Mouse (Mus musculus) midbrain, embryonic 14.5 days (tissue): Measurements from ENCODE around the gene Mgat2. TPM values are rescaled to one million over a fixed set of nuclear protein-coding genes. Genes with fewer than 3 reads are reported as not detected.
"Not testable (repeated sequence)": the region's sequence is repeated elsewhere in the genome, so short reads cannot be mapped to it uniquely, and the experiment has no call there.

Experiments
- ATAC-seq: fragments of 200-750 bp; cut with Nextera tagmentation; 2 replicates; pipeline ENCODE4 v1.8.0; 2017; ENCODE audit warnings: moderate number of reproducible peaks, moderate library complexity; ENCODE audit not compliant: low FRiP score, low TSS enrichment
- DNase-seq: peaks from one replicate; pipeline ENCODE4 v3.0.0-alpha.2; 2015
- H3K27ac ChIP-seq: fragments of 300-500 bp; sonication (generic); replicated peaks from 2 replicates; pipeline ENCODE4 v1.5.1; 2014; ENCODE audit warnings: mild to moderate bottlenecking, low read depth, low read length, moderate library complexity
- H3K27me3 ChIP-seq: fragments of 300-500 bp; sonication (generic); 2 replicates; pipeline ENCODE4 v1.6.1; 2014; ENCODE audit warnings: low read length, control low read depth, mixed read lengths; ENCODE audit not compliant: control insufficient read depth, insufficient read depth
- H3K36me3 ChIP-seq: fragments of 300-500 bp; sonication (generic); 2 replicates; pipeline ENCODE4 v1.6.1; 2014; ENCODE audit warnings: low read length, control low read depth; ENCODE audit not compliant: control insufficient read depth, insufficient read depth
- H3K4me1 ChIP-seq: fragments of 300-500 bp; sonication (generic); 2 replicates; pipeline ENCODE4 v1.6.1; 2014; ENCODE audit warnings: mild to moderate bottlenecking, antibody characterized with exemption, low read length, control low read depth; ENCODE audit not compliant: control insufficient read depth, insufficient read depth
- H3K4me2 ChIP-seq: fragments of 300-500 bp; sonication (generic); 2 replicates; pipeline ENCODE4 v1.6.1; 2014; ENCODE audit warnings: mild to moderate bottlenecking, low read length, moderate library complexity
- H3K4me3 ChIP-seq: fragments of 300-500 bp; sonication (generic); replicated peaks from 2 replicates; pipeline ENCODE4 v1.5.1; 2014; ENCODE audit warnings: low read depth, low read length
- H3K9ac ChIP-seq: fragments of 300-500 bp; sonication (generic); replicated peaks from 2 replicates; pipeline ENCODE4 v1.6.1; 2014; ENCODE audit warnings: mild to moderate bottlenecking, low read length, moderate library complexity
- H3K9me3 ChIP-seq: fragments of 300-500 bp; sonication (generic); 2 replicates; pipeline ENCODE4 v1.6.1; 2016; ENCODE audit warnings: low read length, control low read depth, mixed read lengths; ENCODE audit not compliant: control insufficient read depth
- WGBS: fragments of 180-500 bp; shearing (Covaris S2); extraction: QIAGEN DNeasy Blood & Tissue Kit; methylation state at CpG from one replicate; pipeline ENCODE4 v1.1.7; 2014; 5-methylcytosine and 5-hydroxymethylcytosine counted together
- polyA plus RNA-seq: library from polyadenylated mRNA; unstranded; fragments of >200 nt; fragmentation: Nextera tagmentation; extraction: Ambion mirVana; gene quantifications from 2 replicates; pipeline ENCODE4 v1.2.1, GENCODE M21; 2014

Gene Mgat2
- polyA plus RNA-seq, 1 experiment from 2014 or later, result 39.9 TPM

- Histone ChIP-seq H3K4me2 (peak overlapping the region; percentile 63), H3K27me3 (no peaks in the 10 kb centered on the region), H3K27ac (peak overlapping the region; percentile 92), H3K9ac (peak overlapping the region; percentile 87), H3K36me3 (peaks cover 15% of the 10 kb centered on the region), H3K9me3 (no peaks in the 10 kb centered on the region), H3K4me1 (peaks cover 7% of the 10 kb centered on the region), H3K4me3 (peak overlapping the region; percentile 61)
- under 1% methylated on average over 19 of the region's 19 CpGs for WGBS
- DNase-seq, result no peak
- no peak for ATAC-seq
These were observed 25.6 kb upstream of the Mgat2 start for GRCm38 (mm10) chr12:69158366-69158764.

- peak within 1 kb of the TSS; percentile 63 for H3K4me2 ChIP-seq
- not testable (repeated sequence) for H3K9me3 ChIP-seq, H3K4me1 ChIP-seq, H3K27me3 ChIP-seq
- DNase-seq (peak; percentile 100), ATAC-seq (peak; percentile 99)
- H3K4me3 ChIP-seq, result peak within 1 kb of the TSS; percentile 61
- under 1% methylated on average over 57 of the region's 68 CpGs for WGBS
- H3K9ac ChIP-seq, result peak within 1 kb of the TSS; percentile 87
- H3K27ac ChIP-seq, result peak within 1 kb of the TSS; percentile 92
- peaks cover 15% of the 10 kb centered on the region for H3K36me3 ChIP-seq
These were observed 25.0 kb upstream of the Mgat2 start, which contains the start of gene Rps29 for GRCm38 (mm10) chr12:69158765-69159577. Gene Rps29 (minus strand): TSS chr12:69159186.

GRCm38 (mm10) chr12:69159578-69159940, 24.4 kb upstream of the Mgat2 start:
- H3K36me3 ChIP-seq, result peaks cover 15% of the 10 kb centered on the region
- H3K9ac ChIP-seq, result no peak overlapping the region
- peak overlapping the region; percentile 32 for H3K4me2 ChIP-seq
- peak; percentile 85 for DNase-seq
- ATAC-seq, result no peak; the same call in 1 of the 2 replicates
- H3K9me3 ChIP-seq, result no peaks in the 10 kb centered on the region
- 5% methylated on average over 9 of the region's 9 CpGs for WGBS
- no peak overlapping the region; the same call in 1 of the 2 replicates for H3K27ac ChIP-seq
- peaks cover 7% of the 10 kb centered on the region for H3K4me1 ChIP-seq
- peak overlapping the region; percentile 61; the same call in 1 of the 2 replicates for H3K4me3 ChIP-seq
- no peaks in the 10 kb centered on the region for H3K27me3 ChIP-seq

- not testable (repeated sequence) for H3K27me3 ChIP-seq, ATAC-seq, H3K4me2 ChIP-seq, H3K27ac ChIP-seq, H3K4me1 ChIP-seq, DNase-seq, H3K4me3 ChIP-seq, H3K9me3 ChIP-seq, H3K9ac ChIP-seq
- H3K36me3 ChIP-seq, result peaks cover 15% of the 10 kb centered on the region
- WGBS, result 81% methylated on average over 2 of the region's 2 CpGs
These were observed 23.3 kb upstream of the Mgat2 start for GRCm38 (mm10) chr12:69160677-69161076.

GRCm38 (mm10) chr12:69163586-69163985, 20.4 kb upstream of the Mgat2 start:
- H3K36me3 ChIP-seq, H3K4me1 ChIP-seq, DNase-seq, H3K9me3 ChIP-seq, H3K9ac ChIP-seq, ATAC-seq, H3K27me3 ChIP-seq, H3K4me3 ChIP-seq, H3K27ac ChIP-seq, H3K4me2 ChIP-seq: not testable (repeated sequence)
- WGBS, result 80% methylated on average over 4 of the region's 4 CpGs

GRCm38 (mm10) chr12:69164904-69165303, 19.1 kb upstream of the Mgat2 start:
- Histone ChIP-seq H3K36me3 (no peaks in the 10 kb centered on the region), H3K9me3 (no peaks in the 10 kb centered on the region), H3K4me3 (no peak overlapping the region), H3K9ac (no peak overlapping the region), H3K4me1 (peaks cover 5% of the 10 kb centered on the region; the same call in 1 of the 2 replicates), H3K4me2 (no peak overlapping the region), H3K27ac (no peak overlapping the region), H3K27me3 (no peaks in the 10 kb centered on the region)
- no peak for ATAC-seq
- WGBS, result 59% methylated on average over 3 of the region's 3 CpGs
- DNase-seq, result no peak

GRCm38 (mm10) chr12:69166861-69167581, 16.9 kb upstream of the Mgat2 start:
- not testable (repeated sequence) for H3K4me2 ChIP-seq, H3K27ac ChIP-seq, H3K27me3 ChIP-seq, ATAC-seq, H3K4me3 ChIP-seq, H3K9ac ChIP-seq, H3K36me3 ChIP-seq, H3K4me1 ChIP-seq, H3K9me3 ChIP-seq, DNase-seq
- 68% methylated on average over 8 of the region's 8 CpGs for WGBS

GRCm38 (mm10) chr12:69167656-69168460, 16.1 kb upstream of the Mgat2 start:
- WGBS, result 7% methylated on average over 18 of the region's 18 CpGs
- peak overlapping the region; percentile 64 for H3K4me3 ChIP-seq
- peak overlapping the region; percentile 74 for H3K4me2 ChIP-seq
- no peaks in the 10 kb centered on the region for H3K27me3 ChIP-seq
- peak overlapping the region; percentile 68 for H3K27ac ChIP-seq
- DNase-seq (no peak), ATAC-seq (peak; percentile 61)
- H3K36me3 ChIP-seq, result no peaks in the 10 kb centered on the region
- peak overlapping the region; percentile 71 for H3K9ac ChIP-seq
- H3K4me1 ChIP-seq, result peaks cover 5% of the 10 kb centered on the region; the same call in 1 of the 2 replicates
- no peaks in the 10 kb centered on the region for H3K9me3 ChIP-seq
